Comparison of ENCODE assay signal across 9 mouse cellular contexts in the genomic region with DNA sequence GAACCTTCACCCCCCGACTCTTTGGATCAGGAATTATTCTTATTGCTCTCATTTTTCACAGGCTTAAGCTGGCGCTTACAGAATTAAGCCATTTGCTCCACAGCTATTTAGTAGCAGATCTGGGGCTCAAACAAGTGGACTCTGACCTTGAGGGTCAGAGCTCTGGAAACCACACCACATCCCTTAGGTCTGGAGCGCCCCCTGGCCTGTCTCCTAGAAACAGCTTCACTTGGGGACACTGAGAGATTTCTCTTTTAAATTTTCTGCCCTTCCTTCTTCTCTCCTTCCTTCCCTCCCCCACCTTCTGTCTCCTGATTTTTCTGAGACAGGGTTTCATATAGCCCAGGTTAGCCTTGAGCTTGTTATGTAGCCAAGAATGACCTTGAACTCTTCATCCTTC. TPM values are rescaled to one million over a fixed set of nuclear protein-coding genes. Genes with fewer than 3 reads are reported as not detected.
DNase-seq lines count a peak whose midpoint lies in the region; ATAC-seq lines count a peak whose summit lies in the region.
"Had no signal": no experiment of that assay in that cellular context is flagged by ENCODE, and none has a peak within 500 bp of the region (broad histone marks: within the 10 kb centered on the region; RNA-seq: fewer than 3 reads in every experiment).

No protein-coding gene starts in this region.

- H3K9me3 ChIP-seq in hindbrain, embryonic 10.5 days = no peaks in the 10 kb centered on the region
- no peaks in the 10 kb centered on the region for H3K9me3 ChIP-seq in hindbrain, embryonic 13.5 days
- H3K9me3 ChIP-seq: limb, embryonic 13.5 days had no signal

- peaks cover 38% of the 10 kb centered on the region for H3K27me3 ChIP-seq in hindbrain, embryonic 10.5 days (ENCODE audit: insufficient read depth, poor library complexity, severe bottlenecking)
- H3K27me3 ChIP-seq in hindbrain, embryonic 13.5 days = peaks cover 20% of the 10 kb centered on the region; the same call in 1 of the 2 replicates

- ATAC-seq in hindbrain, embryonic 13.5 days (ENCODE audit: low FRiP score) = no peak

- H3K36me3 ChIP-seq in hindbrain, embryonic 10.5 days = no peaks in the 10 kb centered on the region
- no peaks in the 10 kb centered on the region for H3K36me3 ChIP-seq in hindbrain, embryonic 13.5 days
- H3K36me3 ChIP-seq: limb, embryonic 13.5 days had no signal

- peaks cover 19% of the 10 kb centered on the region for H3K4me1 ChIP-seq in hindbrain, embryonic 10.5 days (replicated peaks)
- H3K4me1 ChIP-seq in hindbrain, embryonic 13.5 days (replicated peaks) = no peaks in the 10 kb centered on the region

- no peak overlapping the region for H3K4me3 ChIP-seq in hindbrain, embryonic 10.5 days
- no peak overlapping the region for H3K4me3 ChIP-seq in hindbrain, embryonic 13.5 days
- H3K4me3 ChIP-seq: limb, embryonic 13.5 days had no signal

- intact Hi-C loops in left cerebral cortex, postnatal 25 days (cut with DNase I) = no loop called here

- peak; percentile 68 for DNase-seq in hindbrain, embryonic 10.5 days (ENCODE audit: low spot score)
- DNase-seq in A20 (ENCODE audit: low read depth, low spot score) (peak; percentile 51), NIH3T3 (ENCODE audit: low read depth) (peak; percentile 55)
- peak; percentile 80 for DNase-seq in embryo, embryonic 11 days
- peak; percentile 51 to 56 for DNase-seq in lung, adult 18-20 months
- DNase-seq in yolk sac, embryonic 10.5 days (ENCODE audit: low spot score) = peak; percentile 45
- DNase-seq in left cerebral cortex, postnatal 25 days (ENCODE audit: low spot score in 2 of 2) = no peak

- no peak overlapping the region for H3K4me2 ChIP-seq in hindbrain, embryonic 13.5 days
- H3K4me2 ChIP-seq: limb, embryonic 13.5 days had no signal

- no peak overlapping the region for H3K9ac ChIP-seq in hindbrain, embryonic 13.5 days
- H3K9ac ChIP-seq: limb, embryonic 13.5 days had no signal

- H3K27ac ChIP-seq in hindbrain, embryonic 10.5 days = no peak overlapping the region
- H3K27ac ChIP-seq in hindbrain, embryonic 13.5 days = no peak overlapping the region
- H3K27ac ChIP-seq: limb, embryonic 13.5 days had no signal

- 30% methylated on average over 3 of the region's 3 CpGs for WGBS in hindbrain, embryonic 10.5 days
- WGBS in hindbrain, embryonic 13.5 days = 24% methylated on average over 3 of the region's 3 CpGs

RNA-seq across cellular contexts. Expression of gene Elmo2, which starts 10.9 kb away (rescaled TPM):
- 90.0 and 94.6 TPM in 2 replicates for polyA plus RNA-seq in hindbrain, embryonic 10.5 days (2016; fragmentation: Nextera tagmentation; extraction: Ambion mirVana)
- polyA plus RNA-seq in hindbrain, embryonic 13.5 days (2015; fragmentation: Nextera tagmentation; extraction: Ambion mirVana) = 90.8 and 91.6 TPM in 2 replicates
- total RNA-seq in left cerebral cortex, postnatal 25 days (2021) = 100 to 1,000 TPM; 171 to 173 TPM

RNA-seq across cellular contexts. Expression of gene Zfp663, which starts 31.3 kb away (rescaled TPM):
- polyA plus RNA-seq in hindbrain, embryonic 10.5 days (2016; fragmentation: Nextera tagmentation; extraction: Ambion mirVana) = 5.5 and 6.7 TPM in 2 replicates
- 8.1 and 9.3 TPM in 2 replicates for polyA plus RNA-seq in hindbrain, embryonic 13.5 days (2015; fragmentation: Nextera tagmentation; extraction: Ambion mirVana)
- under 1 TPM in 1 of 2 experiments, not detected in 1; 0.50 TPM for total RNA-seq in left cerebral cortex, postnatal 25 days (2021)

RNA-seq across cellular contexts. Expression of gene Slc35c2, which starts 49.5 kb away (rescaled TPM):
- 68.3 and 73.0 TPM in 2 replicates for polyA plus RNA-seq in hindbrain, embryonic 10.5 days (2016; fragmentation: Nextera tagmentation; extraction: Ambion mirVana)
- polyA plus RNA-seq in hindbrain, embryonic 13.5 days (2015; fragmentation: Nextera tagmentation; extraction: Ambion mirVana) = 61.5 and 68.1 TPM in 2 replicates
- 10 to 100 TPM; 55.3 to 56.6 TPM for total RNA-seq in left cerebral cortex, postnatal 25 days (2021)

RNA-seq across cellular contexts. Expression of gene Zfp334, which starts 50.9 kb away (rescaled TPM):
- polyA plus RNA-seq in hindbrain, embryonic 10.5 days (2016; fragmentation: Nextera tagmentation; extraction: Ambion mirVana) = 16.9 and 19.9 TPM in 2 replicates
- 10.8 and 11.3 TPM in 2 replicates for polyA plus RNA-seq in hindbrain, embryonic 13.5 days (2015; fragmentation: Nextera tagmentation; extraction: Ambion mirVana)
- total RNA-seq in left cerebral cortex, postnatal 25 days (2021) = 10 to 100 TPM; 14.0 to 14.2 TPM

Comparison
In these comparisons a context has a peak if more than half of its experiments do, and no peak if none do; other contexts are left out.
1. DNase-seq: peak in hindbrain, embryonic 10.5 days (single experiment), A20 (single experiment), NIH3T3 (single experiment), embryo, embryonic 11 days (single experiment), lung, adult 18-20 months (2 of 2) and yolk sac, embryonic 10.5 days (single experiment); none in left cerebral cortex, postnatal 25 days (0 of 2).